Mouse (Mus musculus) CH12.LX (cell line): ENCODE measurements around the gene Slc16a7. TPM values are rescaled to one million over a fixed set of nuclear protein-coding genes. Genes with fewer than 3 reads are reported as not detected.

Experiments used
- DNase-seq: peaks from one replicate; pipeline ENCODE4 v3.0.0-alpha.2; 2013; ENCODE audit errors: extremely low read depth
- H3K27ac ChIP-seq: 2 replicates; pipeline ENCODE4 v1.5.1; 2012; ENCODE audit warnings: low read depth, mild to moderate bottlenecking, control low read depth, moderate library complexity; ENCODE audit not compliant: insufficient read depth
- H3K27me3 ChIP-seq: replicated peaks from 2 replicates; pipeline ENCODE3; 2012; ENCODE audit warnings: inconsistent platforms
- H3K36me3 ChIP-seq, 2 experiments: replicated peaks in 1 of 2; 2 replicates each; pipeline versions ENCODE3 to v1.6.1; 2012; ENCODE audit warnings: inconsistent platforms in 1 of 2, low read length in 1 of 2, mild to moderate bottlenecking in 1 of 2, mixed read lengths in 1 of 2, moderate library complexity in 1 of 2; ENCODE audit not compliant: control insufficient read depth in 1 of 2, insufficient read depth in 1 of 2
- H3K4me1 ChIP-seq, 2 experiments: 2 replicates each; pipeline ENCODE4 v1.6.1; 2012; ENCODE audit warnings: inconsistent platforms in 1 of 2, moderate library complexity in 1 of 2; ENCODE audit not compliant: insufficient read depth in 2 of 2, control insufficient read depth in 1 of 2
- H3K4me2 ChIP-seq: 2 replicates; pipeline ENCODE4 v1.6.1; 2012; ENCODE audit warnings: low read depth, mild to moderate bottlenecking, control low read depth; ENCODE audit not compliant: poor library complexity, insufficient read depth, severe bottlenecking
- H3K4me3 ChIP-seq, 3 experiments: fragments of 150-350 bp in 1 of 3; sonication (generic) in 1 of 3; replicated peaks in 1 of 3; 2 replicates each; pipeline versions ENCODE3 to v1.5.1; 2011 to 2012; ENCODE audit warnings: low read depth in 2 of 3, low read length in 2 of 3, mild to moderate bottlenecking in 2 of 3, moderate library complexity in 2 of 3, control low read depth in 1 of 3, improper control_type of control experiment in 1 of 3, inconsistent platforms in 1 of 3, mixed read lengths in 1 of 3; ENCODE audit not compliant: poor library complexity in 1 of 3
- H3K79me2 ChIP-seq: replicated peaks from 2 replicates; pipeline ENCODE4 v1.6.1; 2012; ENCODE audit warnings: mild to moderate bottlenecking, moderate library complexity; ENCODE audit not compliant: control insufficient read depth, poor library complexity, insufficient read depth, severe bottlenecking; ENCODE audit errors: extremely low read depth
- H3K9ac ChIP-seq: 2 replicates; pipeline ENCODE4 v1.6.1; 2012; ENCODE audit warnings: low read depth, mild to moderate bottlenecking, control low read depth, moderate library complexity; ENCODE audit not compliant: insufficient read depth
- H3K9me3 ChIP-seq: replicated peaks from 2 replicates; pipeline ENCODE3; 2012; ENCODE audit warnings: low read length, inconsistent platforms, mixed read lengths
- CHD2 ChIP-seq: IDR thresholded peaks from 2 replicates; pipeline ENCODE4 v1.6.1; 2011; ENCODE audit warnings: low read length, improper control_type of control experiment
- E2F4 ChIP-seq: IDR thresholded peaks from 2 replicates; pipeline ENCODE4 v1.6.1; 2011; ENCODE audit warnings: low read depth, low read length, improper control_type of control experiment; ENCODE audit not compliant: insufficient replicate concordance
- EP300 ChIP-seq: IDR thresholded peaks from 2 replicates; pipeline ENCODE4 v1.6.1; 2011; ENCODE audit warnings: low read length, improper control_type of control experiment
- ETS1 ChIP-seq: conservative IDR thresholded peaks from 2 replicates; pipeline ENCODE4 v1.6.1; 2012; ENCODE audit warnings: low read depth, mild to moderate bottlenecking, inconsistent platforms, low read length, improper control_type of control experiment, moderate library complexity
- HCFC1 ChIP-seq: IDR thresholded peaks from 2 replicates; pipeline ENCODE4 v1.6.1; 2012; ENCODE audit warnings: low read depth, mild to moderate bottlenecking, inconsistent platforms, low read length, improper control_type of control experiment
- JUN ChIP-seq: IDR thresholded peaks from 2 replicates; pipeline ENCODE4 v1.6.1; 2011; ENCODE audit warnings: low read depth, mild to moderate bottlenecking, low read length, improper control_type of control experiment, moderate library complexity; ENCODE audit not compliant: insufficient read depth
- JUND ChIP-seq: conservative IDR thresholded peaks from 2 replicates; pipeline ENCODE4 v1.6.1; 2011; ENCODE audit warnings: low read depth, low read length, improper control_type of control experiment
- MAFK ChIP-seq: IDR thresholded peaks from 2 replicates; pipeline ENCODE4 v1.6.1; 2011; ENCODE audit warnings: low read length, improper control_type of control experiment; ENCODE audit not compliant: insufficient replicate concordance
- MAZ ChIP-seq: IDR thresholded peaks from 2 replicates; pipeline ENCODE4 v1.6.1; 2012; ENCODE audit warnings: low read depth, mild to moderate bottlenecking, inconsistent platforms, low read length, improper control_type of control experiment, moderate library complexity
- MEF2A ChIP-seq: IDR thresholded peaks from 2 replicates; pipeline ENCODE4 v1.6.1; 2014; ENCODE audit warnings: low read depth, mild to moderate bottlenecking, inconsistent platforms, low read length, improper control_type of control experiment, borderline replicate concordance
- MXI1 ChIP-seq: IDR thresholded peaks from 2 replicates; pipeline ENCODE4 v1.6.1; 2011; ENCODE audit warnings: mild to moderate bottlenecking, low read depth, low read length, improper control_type of control experiment
- MYC ChIP-seq: IDR thresholded peaks from 2 replicates; pipeline ENCODE4 v1.6.1; 2011; ENCODE audit warnings: low read depth, mild to moderate bottlenecking, improper control_type of control experiment, low read length
- NELFE ChIP-seq: IDR thresholded peaks from 2 replicates; pipeline ENCODE4 v1.6.1; 2011; ENCODE audit warnings: low read depth, low read length, improper control_type of control experiment
- NRF1 ChIP-seq: IDR thresholded peaks from 2 replicates; pipeline ENCODE4 v1.6.1; 2014; ENCODE audit warnings: low read depth, mild to moderate bottlenecking, inconsistent platforms, low read length, improper control_type of control experiment, moderate library complexity
- POLR2A ChIP-seq: IDR thresholded peaks from 2 replicates; pipeline ENCODE4 v1.6.1; 2011; ENCODE audit warnings: low read depth, mild to moderate bottlenecking, improper control_type of control experiment, low read length
- RAD21 ChIP-seq: IDR thresholded peaks from 2 replicates; pipeline ENCODE4 v1.6.1; 2011; ENCODE audit warnings: low read depth, mild to moderate bottlenecking, low read length, improper control_type of control experiment, moderate library complexity
- SIN3A ChIP-seq: IDR thresholded peaks from 2 replicates; pipeline ENCODE4 v1.6.1; 2012; ENCODE audit warnings: low read length, improper control_type of control experiment, inconsistent platforms
- SMC3 ChIP-seq: IDR thresholded peaks from 2 replicates; pipeline ENCODE4 v1.6.1; 2011; ENCODE audit warnings: low read depth, low read length, improper control_type of control experiment
- TBP ChIP-seq: conservative IDR thresholded peaks from 2 replicates; pipeline ENCODE4 v1.6.1; 2011; ENCODE audit warnings: low read depth, low read length, improper control_type of control experiment
- TCF12 ChIP-seq: IDR thresholded peaks from 2 replicates; pipeline ENCODE4 v1.6.1; 2014; ENCODE audit warnings: low read depth, mild to moderate bottlenecking, inconsistent platforms, low read length, improper control_type of control experiment
- USF2 ChIP-seq: conservative IDR thresholded peaks from 2 replicates; pipeline ENCODE4 v1.6.1; 2011; ENCODE audit warnings: low read depth, low read length, improper control_type of control experiment
- ZKSCAN1 ChIP-seq: IDR thresholded peaks from 2 replicates; pipeline ENCODE4 v1.6.1; 2012; ENCODE audit warnings: low read depth, inconsistent platforms, low read length, improper control_type of control experiment, borderline replicate concordance
- ZMIZ1 ChIP-seq: IDR thresholded peaks from 2 replicates; pipeline ENCODE4 v1.6.1; 2012; ENCODE audit warnings: low read depth, mild to moderate bottlenecking, inconsistent platforms, low read length, improper control_type of control experiment
- dilution Hi-C: fragments of 300-500 bp; cut with MboI; formaldehyde crosslinking; loops from 2 replicates; pipeline ENCODE4 v1.14.3; 2020; ENCODE audit warnings: low sequenced_read_pairs; ENCODE audit not compliant: extremely low pct_unique_long_range_greater_than_20kb, extremely low pct_ligation_motif_present
- in situ Hi-C: fragments of 300-500 bp; cut with MboI; formaldehyde crosslinking; loops from 3 replicates; pipeline ENCODE4 v1.14.3; 2019; ENCODE audit warnings: low sequenced_read_pairs, low pct_ligation_motif_present, low pct_unique_long_range_greater_than_20kb, mixed read lengths
- polyA plus RNA-seq: library from polyadenylated mRNA; unstranded; fragments of >175 nt; gene quantifications from 2 replicates; pipeline ENCODE4 v1.2.1, GENCODE M21; 2012; ENCODE audit warnings: low read depth; ENCODE audit not compliant: insufficient read length
- total RNA-seq, 2 experiments: library from RNA; depleted of rRNA; stranded (reverse); fragments of 300-350 nt in 1 of 2; fragments of >200 nt in 1 of 2; gene quantifications; 2 replicates each; pipeline ENCODE4 v1.2.3; 2012 to 2014

The Slc16a7 gene
- total and polyA plus RNA-seq, 3 experiments: not detected

GRCm38 (mm10) chr10:125333799-125334198 lies 55.5 kb downstream of the Slc16a7 start:
- no peak overlapping the region for H3K4me2 ChIP-seq
- H3K4me3 ChIP-seq: no peak overlapping the region
- no peaks in the 10 kb centered on the region for H3K4me1 ChIP-seq
- H3K27me3 ChIP-seq: no peaks in the 10 kb centered on the region
- H3K9me3 ChIP-seq: peaks cover 65% of the 10 kb centered on the region
- H3K79me2 ChIP-seq: no peaks in the 10 kb centered on the region
- dilution Hi-C loops (no loop called here), in situ Hi-C loops (no loop called here)
- no peak overlapping the region for H3K9ac ChIP-seq
- no peak for TF ChIP-seq SIN3A
- TF ChIP-seq SMC3: no peak
- no peak for TF ChIP-seq JUN
- TF ChIP-seq CHD2: no peak
- no peak for TF ChIP-seq USF2
- no peak for TF ChIP-seq NELFE
- no peak for TF ChIP-seq ZMIZ1
- no peak for TF ChIP-seq MXI1
- no peak for TF ChIP-seq HCFC1
- DNase-seq: no peak
- no peaks in the 10 kb centered on the region for H3K36me3 ChIP-seq
- no peak overlapping the region for H3K27ac ChIP-seq

DNA sequence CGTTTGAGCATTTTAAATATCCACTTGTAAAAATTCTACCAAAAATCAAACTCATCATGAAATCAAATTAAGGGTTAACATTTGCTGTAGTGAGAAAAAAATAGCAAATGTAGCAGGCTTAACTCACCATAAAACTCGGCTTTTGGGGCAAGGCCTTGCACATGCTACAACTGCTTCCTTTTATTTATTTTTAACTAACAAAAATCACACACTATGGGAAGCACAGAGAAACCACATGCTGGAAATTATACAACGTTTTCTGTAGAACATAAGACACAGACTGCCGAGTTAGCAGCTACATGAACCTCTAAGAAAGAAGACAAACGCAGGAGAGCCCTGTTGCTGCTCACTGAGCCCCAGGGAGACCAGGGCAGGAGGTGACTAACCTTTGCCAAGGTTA lies 57.9 kb downstream of the Slc16a7 start:
- dilution Hi-C loops: no loop called here
- H3K9ac ChIP-seq: no peak overlapping the region
- no peak overlapping the region for H3K27ac ChIP-seq
- no peak overlapping the region for H3K4me2 ChIP-seq
- no peak for DNase-seq
- peaks cover 67% of the 10 kb centered on the region for H3K9me3 ChIP-seq
- no peaks in the 10 kb centered on the region for H3K36me3 ChIP-seq
- TF ChIP-seq JUN (no peak), MEF2A (no peak), SMC3 (no peak), ZKSCAN1 (no peak), JUND (no peak), MAFK (no peak), POLR2A (no peak), CHD2 (no peak), MYC (no peak), TBP (no peak), RAD21 (no peak), SIN3A (no peak), NELFE (no peak), EP300 (no peak), ETS1 (no peak), MAZ (no peak), ZMIZ1 (no peak), NRF1 (no peak), TCF12 (no peak), E2F4 (no peak)
- TF ChIP-seq, all 38 proteins: peak for 0
- H3K4me1 ChIP-seq: no peaks in the 10 kb centered on the region
- no peaks in the 10 kb centered on the region for H3K79me2 ChIP-seq
- in situ Hi-C loops: no loop called here
- H3K27me3 ChIP-seq: no peaks in the 10 kb centered on the region
- no peak overlapping the region for H3K4me3 ChIP-seq
